Mouse (Mus musculus) brain, embryonic 14.5 days (tissue): ENCODE measurements at regions not wholly inside any gene's neighbourhood (a gene's known extent, or its start where the extent isn't known, plus 50 kb on each side); places are given as distances from the start of the nearest gene placed in this dataset.

Source experiments
- CTCF ChIP-seq: fragments of 200-500 bp; IDR thresholded peaks from 2 replicates; pipeline ENCODE4 v1.5.1; 2012; ENCODE audit warnings: inconsistent platforms, mild to moderate bottlenecking, moderate library complexity, borderline replicate concordance; ENCODE audit not compliant: insufficient read depth, insufficient read length; ENCODE audit errors: extremely low read depth
- POLR2A ChIP-seq: fragments of 200-500 bp; IDR thresholded peaks from 2 replicates; pipeline ENCODE4 v1.6.1; 2012; ENCODE audit warnings: mild to moderate bottlenecking, inconsistent platforms, borderline replicate concordance; ENCODE audit not compliant: poor library complexity, insufficient read depth, insufficient read length, severe bottlenecking; ENCODE audit errors: extremely low read depth

DNA sequence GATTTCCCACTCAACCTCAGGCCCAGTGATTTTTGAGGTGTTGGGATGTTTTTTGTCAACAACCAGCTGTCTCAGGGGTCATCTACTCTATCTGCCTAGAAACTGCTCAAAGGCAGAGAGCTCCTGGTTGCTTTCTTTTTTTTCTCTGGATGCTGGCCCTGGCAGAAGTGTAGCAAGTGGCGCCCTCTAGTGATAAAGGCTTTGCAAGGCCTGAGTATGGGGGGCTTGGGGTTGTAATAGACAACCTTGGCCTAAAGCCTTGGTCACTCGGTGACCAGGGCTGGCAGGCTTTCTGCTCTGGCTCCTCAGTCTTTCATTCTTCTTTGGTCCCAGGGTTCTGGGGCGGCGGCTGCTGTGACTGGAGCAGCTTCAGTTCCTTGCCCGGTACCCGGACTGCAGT is 142.0 kb upstream of the Kcng1 start:
- TF ChIP-seq CTCF (peak; percentile 55; the same call in 1 of the 2 replicates), POLR2A (no peak)
